Mouse (Mus musculus): ENCODE results near the gene Olfr1162. TPM values are rescaled to one million over a fixed set of nuclear protein-coding genes. Genes with fewer than 3 reads are reported as not detected.

Gene Olfr1162
- not detected in 2 replicates for polyA plus RNA-seq (2012; ENCODE audit: low replicate concordance)

DNA sequence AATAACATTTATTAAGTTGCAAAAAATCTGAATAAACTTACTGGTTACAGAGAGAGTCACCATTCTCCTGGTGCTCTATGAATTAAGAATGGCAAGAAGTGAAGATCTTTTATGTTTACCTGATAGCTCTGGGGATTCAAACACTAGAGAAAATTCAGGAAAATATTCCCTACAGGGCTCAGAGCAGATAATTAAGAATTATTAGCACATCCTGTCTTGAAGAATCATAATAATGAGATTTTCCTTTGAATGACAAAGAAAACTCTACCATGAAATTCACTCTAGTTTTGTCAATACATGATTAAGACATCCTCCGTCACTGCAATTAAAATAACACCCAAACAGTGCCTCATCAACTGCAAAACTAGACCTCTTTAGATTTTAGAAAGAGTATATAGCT is at the start of gene Olfr1162:
TSS of gene Olfr1162 (minus strand) at position 101 of the 400 bp plus-strand sequence.

DNA sequence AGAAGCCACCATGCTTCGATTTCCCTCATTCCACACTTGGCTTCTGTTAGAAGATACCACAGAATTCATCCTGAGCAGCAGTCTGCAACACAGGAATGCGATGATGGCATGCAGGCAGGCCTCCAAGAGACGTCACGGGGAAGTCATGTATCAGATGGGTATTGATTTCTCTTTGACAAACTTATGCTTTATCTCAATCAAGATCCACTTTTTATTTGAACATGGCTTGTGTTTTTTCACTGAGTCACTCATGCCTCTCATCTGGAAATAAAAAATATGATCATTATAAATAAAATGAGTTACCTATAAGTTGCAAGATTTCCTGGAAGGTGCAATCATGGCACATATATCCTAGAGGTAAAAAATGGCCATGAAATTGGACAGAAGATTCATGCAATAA is 42.9 kb upstream of the Olfr1162 start, which contains the start of gene Olfr1164:
TSS of gene Olfr1164 (minus strand) at position 101 of the 400 bp plus-strand sequence.

DNA sequence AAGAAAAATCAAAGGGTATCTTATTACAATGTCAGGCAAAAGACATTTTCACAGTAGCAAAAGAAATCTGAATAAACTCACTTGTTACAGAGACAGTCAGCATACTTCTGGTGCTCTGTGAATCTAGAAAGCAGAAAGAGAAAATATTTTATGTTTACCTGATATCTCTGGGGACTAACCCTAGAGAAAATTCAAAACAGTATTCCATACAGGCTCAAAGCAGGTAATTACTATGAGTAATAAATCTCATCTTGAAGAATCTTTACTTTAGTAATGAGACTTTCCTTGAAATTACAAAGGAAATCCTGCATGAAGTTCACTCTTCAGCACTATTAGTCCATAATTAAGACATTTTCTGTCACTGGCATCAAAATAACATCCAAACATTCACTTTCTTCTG is 20.8 kb upstream of the Olfr1162 start, which contains the start of gene Olfr1163:
TSS of gene Olfr1163 (minus strand) at position 101 of the 400 bp plus-strand sequence.

DNA sequence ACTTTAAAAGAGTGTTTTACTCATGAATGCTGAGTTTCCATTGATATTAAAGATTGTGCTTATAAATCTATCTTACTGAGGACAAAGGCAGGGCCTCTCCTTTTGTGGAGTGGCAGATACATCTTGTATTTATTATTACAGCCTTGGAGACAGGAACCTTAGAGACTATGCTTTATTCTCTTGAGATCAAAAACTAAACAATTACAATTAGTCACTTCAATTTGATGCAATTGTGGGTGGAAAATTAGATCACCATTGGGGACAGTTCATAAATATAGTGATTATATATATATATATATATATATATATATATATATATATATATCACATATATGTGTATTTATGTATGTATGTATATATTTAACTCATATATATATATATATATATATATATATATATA is 13.3 kb downstream of the Olfr1162 start, which contains the start of gene Olfr73:
TSS of gene Olfr73 (minus strand) at position 101 of the 400 bp plus-strand sequence.

DNA sequence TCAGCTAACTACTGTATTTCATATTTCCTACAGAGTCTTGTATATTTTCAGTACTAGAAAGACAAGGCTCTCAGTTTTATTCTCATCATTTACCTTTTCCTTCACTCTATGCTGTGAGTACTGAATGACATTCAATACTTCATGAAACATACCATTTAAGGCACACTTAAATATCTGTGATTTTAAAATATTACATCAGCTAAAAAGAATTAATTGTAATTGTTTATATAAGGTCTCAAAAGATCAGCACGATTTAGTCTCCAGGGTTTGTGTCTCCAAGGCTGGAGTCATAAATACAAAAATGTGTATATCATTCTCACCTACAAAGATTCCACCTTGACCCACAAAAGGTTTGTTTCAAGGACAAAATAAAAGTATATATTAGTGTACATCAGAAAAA is 28.5 kb downstream of the Olfr1162 start, which contains the start of gene Olfr1161:
TSS of gene Olfr1161 (plus strand) at position 301 of the 400 bp plus-strand sequence.

DNA sequence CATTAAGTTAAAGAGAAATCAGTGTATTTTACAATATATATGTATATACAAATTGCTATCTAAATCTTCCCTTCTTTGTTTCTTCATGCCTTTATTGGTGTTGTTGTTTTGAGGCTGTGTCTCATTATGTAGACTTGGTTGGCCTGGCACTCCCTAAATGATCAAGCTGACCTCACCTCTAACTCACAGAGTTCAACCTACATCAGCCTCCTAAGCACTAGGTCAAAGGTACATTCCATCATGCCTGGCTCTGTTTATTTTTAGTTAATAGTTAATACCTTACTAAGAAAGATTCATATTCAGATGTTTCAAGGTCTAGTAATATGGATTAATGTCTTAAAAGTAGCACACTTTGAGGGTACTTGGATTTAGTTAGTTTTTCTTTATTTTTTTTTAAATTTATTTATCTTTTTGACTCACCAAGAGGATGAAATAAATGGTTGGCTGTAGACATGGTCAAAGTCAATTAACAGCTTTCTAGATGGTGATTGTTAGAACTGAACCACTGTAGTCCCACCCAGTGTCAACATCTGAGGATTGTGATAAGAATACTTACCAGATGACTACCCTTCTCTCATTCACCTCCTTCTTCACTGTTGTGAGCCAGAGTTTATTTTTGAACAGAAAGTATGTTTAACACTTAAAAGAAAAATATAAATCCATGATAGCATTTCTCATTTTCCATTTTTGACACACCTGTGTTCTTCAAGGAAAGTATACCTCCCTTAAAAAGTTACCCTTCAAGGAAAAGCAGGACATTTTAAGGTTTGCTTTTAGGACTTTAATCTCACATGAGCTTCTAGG is 43.2 kb downstream of the Olfr1162 start, which contains the start of gene Olfr1160:
TSS of gene Olfr1160 (minus strand) at position 754 of the 804 bp plus-strand sequence.

Other genes with a start within 250 kb of the Olfr1162 start
- gene Olfr1145, start 241.3 kb downstream of the Olfr1162 start, polyA plus RNA-seq (2012; ENCODE audit: low replicate concordance): not detected in 2 replicates
- not detected in 2 replicates for gene Olfr1148, start 220.6 kb downstream of the Olfr1162 start, polyA plus RNA-seq (2012; ENCODE audit: low replicate concordance)
- gene Olfr1150-ps1, start 207.1 kb downstream of the Olfr1162 start, polyA plus RNA-seq (2012; ENCODE audit: low replicate concordance): not detected in 2 replicates
- gene Olfr1151, start 195.3 kb downstream of the Olfr1162 start, polyA plus RNA-seq (2012; ENCODE audit: low replicate concordance): not detected in 2 replicates
- not detected in 2 replicates for gene Olfr1152, start 184.6 kb downstream of the Olfr1162 start, polyA plus RNA-seq (2012; ENCODE audit: low replicate concordance)
- 0.12 TPM in 1 of 2 replicates, not detected in the other for gene Olfr1153, start 156.2 kb downstream of the Olfr1162 start, polyA plus RNA-seq (2012; ENCODE audit: low replicate concordance)
- gene Olfr1154, start 146.0 kb downstream of the Olfr1162 start, polyA plus RNA-seq (2012; ENCODE audit: low replicate concordance): not detected in 2 replicates
- not detected in 2 replicates for gene Olfr1155, start 106.0 kb downstream of the Olfr1162 start, polyA plus RNA-seq (2012; ENCODE audit: low replicate concordance)
- gene Olfr1156, start 98.0 kb downstream of the Olfr1162 start, polyA plus RNA-seq (2012; ENCODE audit: low replicate concordance): not detected in 2 replicates
- not detected in 2 replicates for gene Olfr1157, start 82.8 kb downstream of the Olfr1162 start, polyA plus RNA-seq (2012; ENCODE audit: low replicate concordance)
- not detected in 2 replicates for gene Olfr74, start 76.5 kb downstream of the Olfr1162 start, polyA plus RNA-seq (2012; ENCODE audit: low replicate concordance)
- gene Olfr1158, start 61.0 kb downstream of the Olfr1162 start, polyA plus RNA-seq (2012; ENCODE audit: low replicate concordance): not detected in 2 replicates
- not detected in 2 replicates for gene Olfr1160, start 42.9 kb downstream of the Olfr1162 start, polyA plus RNA-seq (2012; ENCODE audit: low replicate concordance)
- not detected in 2 replicates for gene Olfr1161, start 28.4 kb downstream of the Olfr1162 start, polyA plus RNA-seq (2012; ENCODE audit: low replicate concordance)
- not detected in 2 replicates for gene Olfr73, start 13.4 kb downstream of the Olfr1162 start, polyA plus RNA-seq (2012; ENCODE audit: low replicate concordance)
- gene Olfr1163, start 20.7 kb upstream of the Olfr1162 start, polyA plus RNA-seq (2012; ENCODE audit: low replicate concordance): not detected in 2 replicates
- not detected in 2 replicates for gene Olfr1164, start 42.8 kb upstream of the Olfr1162 start, polyA plus RNA-seq (2012; ENCODE audit: low replicate concordance)
- not detected in 2 replicates for gene Olfr1166, start 77.1 kb upstream of the Olfr1162 start, polyA plus RNA-seq (2012; ENCODE audit: low replicate concordance)
- gene Olfr1167, start 104.1 kb upstream of the Olfr1162 start, polyA plus RNA-seq (2012; ENCODE audit: low replicate concordance): not detected in 2 replicates
- not detected in 2 replicates for gene Olfr1168, start 130.8 kb upstream of the Olfr1162 start, polyA plus RNA-seq (2012; ENCODE audit: low replicate concordance)
- not detected in 2 replicates for gene Olfr1170, start 177.2 kb upstream of the Olfr1162 start, polyA plus RNA-seq (2012; ENCODE audit: low replicate concordance)
- gene Olfr1173, start 228.7 kb upstream of the Olfr1162 start, polyA plus RNA-seq (2012; ENCODE audit: low replicate concordance): not detected in 2 replicates